Mouse (Mus musculus): ENCODE data around the gene Syt11. TPM values are rescaled to one million over a fixed set of nuclear protein-coding genes. Genes with fewer than 3 reads are reported as not detected.

The Syt11 gene
- total and polyA plus RNA-seq, 2 experiments, result 0.92 to 1.6 TPM

DNA sequence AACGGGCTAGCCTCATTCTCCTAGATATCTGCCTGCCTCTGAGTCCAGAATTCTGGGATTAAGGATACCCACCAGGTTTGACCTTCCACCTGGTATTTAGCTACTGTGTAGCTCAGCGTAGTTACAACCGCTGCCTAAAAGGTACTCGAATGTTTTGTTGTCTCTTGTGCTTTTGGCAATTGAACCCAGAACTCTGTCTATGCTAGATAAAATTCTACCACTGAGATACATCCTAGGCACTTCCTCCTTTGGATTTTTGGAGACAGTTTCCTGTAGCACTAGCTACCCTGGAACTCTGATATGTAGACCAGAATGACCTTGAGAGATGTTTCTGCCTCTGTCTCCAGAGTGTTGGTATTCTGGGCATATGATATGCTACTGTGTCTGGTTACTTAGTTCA lies 61.3 kb downstream of the Syt11 start:
- TF ChIP-seq POLR2A (IDR thresholded peaks at IDR 0.05; ENCODE audit: extremely low read depth, insufficient read depth, low read length), result no peak
- TF ChIP-seq CTCF (IDR thresholded peaks at IDR 0.05; ENCODE audit: low read depth, low read length), result no peak
- H3K27ac ChIP-seq (replicated peaks; ENCODE audit: insufficient read depth, low read depth, low read length), result no peak overlapping the region
- H3K4me1 ChIP-seq (ENCODE audit: control insufficient read depth, insufficient read depth, low read length), result peaks cover 9% of the 10 kb centered on the region
- no peaks in the 10 kb centered on the region for H3K27me3 ChIP-seq (ENCODE audit: control insufficient read depth, insufficient read depth, low read length)
- H3K36me3 ChIP-seq (ENCODE audit: control insufficient read depth, insufficient read depth, low read length), result peaks cover 40% of the 10 kb centered on the region
- no peaks in the 10 kb centered on the region for H3K79me2 ChIP-seq (ENCODE audit: control insufficient read depth, insufficient read depth, low read length)
- 90% methylated on average over 4 of the region's 4 CpGs for WGBS
- DNase-seq (ENCODE audit: extremely low read depth, low read depth, low spot score), result no peak
- no peak overlapping the region for H3K9ac ChIP-seq (ENCODE audit: low read depth, low read length)
- H3K4me3 ChIP-seq (ENCODE audit: insufficient read depth, low read depth, low read length), result no peak overlapping the region

- TF ChIP-seq CTCF (IDR thresholded peaks at IDR 0.05; ENCODE audit: low read depth, low read length), result no peak
- no peak for TF ChIP-seq POLR2A (IDR thresholded peaks at IDR 0.05; ENCODE audit: extremely low read depth, insufficient read depth, low read length)
- no peak overlapping the region for H3K4me3 ChIP-seq (ENCODE audit: insufficient read depth, low read depth, low read length)
- WGBS, result 73% methylated on average over 3 of the region's 3 CpGs
- no peaks in the 10 kb centered on the region for H3K27me3 ChIP-seq (ENCODE audit: control insufficient read depth, insufficient read depth, low read length)
- no peaks in the 10 kb centered on the region for H3K4me1 ChIP-seq (ENCODE audit: control insufficient read depth, insufficient read depth, low read length)
- no peak for DNase-seq (ENCODE audit: extremely low read depth, low read depth, low spot score)
- H3K79me2 ChIP-seq (ENCODE audit: control insufficient read depth, insufficient read depth, low read length), result peaks cover 3% of the 10 kb centered on the region; the same call in 1 of the 2 replicates
- no peak overlapping the region for H3K9ac ChIP-seq (ENCODE audit: low read depth, low read length)
- no peak overlapping the region for H3K27ac ChIP-seq (replicated peaks; ENCODE audit: insufficient read depth, low read depth, low read length)
- peaks cover 85% of the 10 kb centered on the region for H3K36me3 ChIP-seq (ENCODE audit: control insufficient read depth, insufficient read depth, low read length)
Observed at GRCm38 (mm10) chr3:88701222-88701621, 73.7 kb downstream of the Syt11 start.

DNA sequence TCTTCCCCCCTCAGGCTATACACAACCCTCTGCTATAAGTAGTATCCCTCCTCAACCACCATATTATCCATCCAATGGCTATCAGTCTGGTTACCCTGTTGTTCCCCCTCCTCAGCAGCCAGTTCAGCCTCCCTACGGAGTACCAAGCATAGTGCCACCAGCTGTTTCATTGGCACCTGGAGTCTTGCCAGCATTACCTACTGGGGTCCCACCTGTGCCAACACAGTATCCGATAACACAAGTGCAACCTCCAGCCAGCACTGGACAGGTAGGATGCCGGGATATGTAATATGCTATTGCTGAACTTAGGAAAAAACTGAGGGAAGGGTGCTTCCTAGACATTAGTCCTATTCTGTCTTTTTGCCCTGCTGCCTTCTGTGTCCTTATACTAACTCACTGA lies 74.7 kb downstream of the Syt11 start:
- no peak overlapping the region for H3K4me3 ChIP-seq (ENCODE audit: insufficient read depth, low read depth, low read length)
- no peak overlapping the region for H3K9ac ChIP-seq (ENCODE audit: low read depth, low read length)
- H3K36me3 ChIP-seq (ENCODE audit: control insufficient read depth, insufficient read depth, low read length), result peaks cover 87% of the 10 kb centered on the region
- WGBS, result 77% methylated on average over 3 of the region's 3 CpGs
- TF ChIP-seq POLR2A (IDR thresholded peaks at IDR 0.05; ENCODE audit: extremely low read depth, insufficient read depth, low read length) (no peak), CTCF (IDR thresholded peaks at IDR 0.05; ENCODE audit: low read depth, low read length) (no peak)
- no peak overlapping the region for H3K27ac ChIP-seq (replicated peaks; ENCODE audit: insufficient read depth, low read depth, low read length)
- no peaks in the 10 kb centered on the region for H3K27me3 ChIP-seq (ENCODE audit: control insufficient read depth, insufficient read depth, low read length)
- peaks cover 3% of the 10 kb centered on the region; the same call in 1 of the 2 replicates for H3K79me2 ChIP-seq (ENCODE audit: control insufficient read depth, insufficient read depth, low read length)
- no peak for DNase-seq (ENCODE audit: extremely low read depth, low read depth, low spot score)
- no peaks in the 10 kb centered on the region for H3K4me1 ChIP-seq (ENCODE audit: control insufficient read depth, insufficient read depth, low read length)

DNA sequence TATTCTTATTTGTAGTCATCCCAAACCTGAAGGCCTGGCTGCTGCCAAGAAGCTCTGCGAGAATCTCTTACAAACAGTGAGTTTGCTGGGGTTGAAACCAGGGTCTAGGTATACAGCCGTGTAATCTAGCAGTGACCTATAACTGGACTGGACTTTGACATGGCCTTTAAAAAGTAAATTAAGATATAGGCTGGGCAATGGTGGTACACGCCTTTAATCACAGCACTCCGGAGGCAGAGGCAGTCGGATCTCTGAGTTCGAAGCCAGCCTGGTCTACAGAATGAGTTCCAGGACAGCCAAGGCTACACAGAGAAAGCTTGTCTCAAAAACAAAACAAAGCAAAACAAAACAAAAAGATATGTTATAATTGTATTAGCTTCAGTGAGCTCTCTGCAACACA lies 76.1 kb downstream of the Syt11 start:
- H3K79me2 ChIP-seq (ENCODE audit: control insufficient read depth, insufficient read depth, low read length), result peaks cover 3% of the 10 kb centered on the region; the same call in 1 of the 2 replicates
- TF ChIP-seq CTCF (IDR thresholded peaks at IDR 0.05; ENCODE audit: low read depth, low read length) (no peak), POLR2A (IDR thresholded peaks at IDR 0.05; ENCODE audit: extremely low read depth, insufficient read depth, low read length) (no peak)

GRCm38 (mm10) chr3:88698051-88698450 lies 76.9 kb downstream of the Syt11 start:
- WGBS, result 100% methylated on average over 1 of the region's 1 CpGs
- no peak for DNase-seq (ENCODE audit: extremely low read depth, low read depth, low spot score)
- Histone ChIP-seq H3K4me1 (ENCODE audit: control insufficient read depth, insufficient read depth, low read length) (no peaks in the 10 kb centered on the region), H3K36me3 (ENCODE audit: control insufficient read depth, insufficient read depth, low read length) (peaks cover 90% of the 10 kb centered on the region), H3K27ac (replicated peaks; ENCODE audit: insufficient read depth, low read depth, low read length) (no peak overlapping the region), H3K9ac (ENCODE audit: low read depth, low read length) (no peak overlapping the region), H3K4me3 (ENCODE audit: insufficient read depth, low read depth, low read length) (no peak overlapping the region), H3K27me3 (ENCODE audit: control insufficient read depth, insufficient read depth, low read length) (no peaks in the 10 kb centered on the region), H3K79me2 (ENCODE audit: control insufficient read depth, insufficient read depth, low read length) (peaks cover 3% of the 10 kb centered on the region; the same call in 1 of the 2 replicates)
- TF ChIP-seq CTCF (IDR thresholded peaks at IDR 0.05; ENCODE audit: low read depth, low read length), result no peak
- TF ChIP-seq POLR2A (IDR thresholded peaks at IDR 0.05; ENCODE audit: extremely low read depth, insufficient read depth, low read length), result no peak

More for the DNA sequence above, 76.1 kb downstream of the Syt11 start:
- H3K9ac ChIP-seq (ENCODE audit: low read depth, low read length), result no peak overlapping the region
- peaks cover 90% of the 10 kb centered on the region for H3K36me3 ChIP-seq (ENCODE audit: control insufficient read depth, insufficient read depth, low read length)
- no peak for DNase-seq (ENCODE audit: extremely low read depth, low read depth, low spot score)
- H3K27me3 ChIP-seq (ENCODE audit: control insufficient read depth, insufficient read depth, low read length), result no peaks in the 10 kb centered on the region
- no peak overlapping the region for H3K4me3 ChIP-seq (ENCODE audit: insufficient read depth, low read depth, low read length)
- 90% methylated on average over 6 of the region's 6 CpGs for WGBS
- no peaks in the 10 kb centered on the region for H3K4me1 ChIP-seq (ENCODE audit: control insufficient read depth, insufficient read depth, low read length)
- no peak overlapping the region for H3K27ac ChIP-seq (replicated peaks; ENCODE audit: insufficient read depth, low read depth, low read length)

DNA sequence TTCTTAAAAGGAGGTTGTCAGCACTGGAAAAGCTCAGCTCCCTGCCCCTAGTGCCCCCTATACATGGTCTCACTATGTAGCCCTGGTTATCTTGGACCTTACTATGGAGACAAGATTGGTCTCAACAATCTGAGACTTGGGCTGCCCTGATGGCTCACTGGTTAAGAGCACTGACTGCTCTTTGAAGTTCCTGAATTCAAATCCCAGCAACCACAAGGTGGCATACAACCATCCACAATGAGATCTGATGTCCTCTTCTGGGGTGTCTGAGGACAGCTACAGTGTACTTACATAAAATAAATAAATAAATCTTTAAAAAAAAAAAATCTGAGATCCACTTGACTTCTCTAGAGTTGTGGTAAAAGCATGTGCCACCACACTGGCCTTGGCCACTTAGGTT lies 79.4 kb downstream of the Syt11 start:
- DNase-seq (ENCODE audit: extremely low read depth, low read depth, low spot score), result no peak
- Histone ChIP-seq H3K4me1 (ENCODE audit: control insufficient read depth, insufficient read depth, low read length) (no peaks in the 10 kb centered on the region), H3K27me3 (ENCODE audit: control insufficient read depth, insufficient read depth, low read length) (no peaks in the 10 kb centered on the region), H3K4me3 (ENCODE audit: insufficient read depth, low read depth, low read length) (no peak overlapping the region), H3K36me3 (ENCODE audit: control insufficient read depth, insufficient read depth, low read length) (peaks cover 90% of the 10 kb centered on the region), H3K27ac (replicated peaks; ENCODE audit: insufficient read depth, low read depth, low read length) (no peak overlapping the region), H3K79me2 (ENCODE audit: control insufficient read depth, insufficient read depth, low read length) (peaks cover 3% of the 10 kb centered on the region; the same call in 1 of the 2 replicates), H3K9ac (ENCODE audit: low read depth, low read length) (no peak overlapping the region)
- no peak for TF ChIP-seq POLR2A (IDR thresholded peaks at IDR 0.05; ENCODE audit: extremely low read depth, insufficient read depth, low read length)
- no peak for TF ChIP-seq CTCF (IDR thresholded peaks at IDR 0.05; ENCODE audit: low read depth, low read length)

Other genes starting within 250 kb of the Syt11 start
- under 0.01 TPM in 2 replicates for gene Mex3a, start 242.8 kb downstream of the Syt11 start, total RNA-seq (2014; rRNA removed)
- 0.02 and 0.04 TPM in 2 replicates for gene Mex3a, start 242.8 kb downstream of the Syt11 start, polyA plus RNA-seq (2012; rRNA removed)
- gene Rab25, start 226.9 kb downstream of the Syt11 start, total RNA-seq (2014; rRNA removed), result 0.18 and 0.20 TPM in 2 replicates
- gene Rab25, start 226.9 kb downstream of the Syt11 start, polyA plus RNA-seq (2012; rRNA removed), result 0.32 and 0.46 TPM in 2 replicates
- gene Lamtor2, start 222.1 kb downstream of the Syt11 start, total RNA-seq (2014; rRNA removed), result 104 and 125 TPM in 2 replicates
- gene Lamtor2, start 222.1 kb downstream of the Syt11 start, polyA plus RNA-seq (2012; rRNA removed), result 201 and 204 TPM in 2 replicates
- 8.3 and 14.2 TPM in 2 replicates for gene Ubqln4, start 221.4 kb downstream of the Syt11 start, total RNA-seq (2014; rRNA removed)
- gene Ubqln4, start 221.4 kb downstream of the Syt11 start, polyA plus RNA-seq (2012; rRNA removed), result 41.1 and 42.8 TPM in 2 replicates
- gene Ssr2, start 199.3 kb downstream of the Syt11 start, total RNA-seq (2014; rRNA removed), result 90.0 and 110 TPM in 2 replicates
- gene Ssr2, start 199.3 kb downstream of the Syt11 start, polyA plus RNA-seq (2012; rRNA removed), result 155 and 176 TPM in 2 replicates
- gene Arhgef2, start 169.2 kb downstream of the Syt11 start, total RNA-seq (2014; rRNA removed), result 2.7 and 3.6 TPM in 2 replicates
- 3.6 and 4.9 TPM in 2 replicates for gene Arhgef2, start 169.2 kb downstream of the Syt11 start, polyA plus RNA-seq (2012; rRNA removed)
- not detected in 2 replicates for gene Rxfp4, start 122.0 kb downstream of the Syt11 start, total RNA-seq (2014; rRNA removed)
- gene Rxfp4, start 122.0 kb downstream of the Syt11 start, polyA plus RNA-seq (2012; rRNA removed), result not detected in 2 replicates
- gene Khdc4, start 89.4 kb downstream of the Syt11 start, total RNA-seq (2014; rRNA removed), result 32.9 and 34.7 TPM in 2 replicates
- 23.8 and 39.7 TPM in 2 replicates for gene Khdc4, start 89.4 kb downstream of the Syt11 start, polyA plus RNA-seq (2012; rRNA removed)
- 18.0 and 19.9 TPM in 2 replicates for gene Rit1, start 58.3 kb downstream of the Syt11 start, total RNA-seq (2014; rRNA removed)
- gene Rit1, start 58.3 kb downstream of the Syt11 start, polyA plus RNA-seq (2012; rRNA removed), result 14.4 and 14.8 TPM in 2 replicates
- gene Gon4l, start 60.1 kb upstream of the Syt11 start, total RNA-seq (2014; rRNA removed), result 5.3 and 5.6 TPM in 2 replicates
- 4.2 and 4.9 TPM in 2 replicates for gene Gon4l, start 60.1 kb upstream of the Syt11 start, polyA plus RNA-seq (2012; rRNA removed)
- gene Msto1, start 138.8 kb upstream of the Syt11 start, total RNA-seq (2014; rRNA removed), result 5.6 and 7.4 TPM in 2 replicates
- gene Msto1, start 138.8 kb upstream of the Syt11 start, polyA plus RNA-seq (2012; rRNA removed), result 12.1 and 15.4 TPM in 2 replicates
- 11.8 and 14.4 TPM in 2 replicates for gene Ash1l, start 175.5 kb upstream of the Syt11 start, total RNA-seq (2014; rRNA removed)
- gene Ash1l, start 175.5 kb upstream of the Syt11 start, polyA plus RNA-seq (2012; rRNA removed), result 3.3 and 3.9 TPM in 2 replicates
- 50.6 and 66.8 TPM in 2 replicates for gene Dap3, start 176.0 kb upstream of the Syt11 start, total RNA-seq (2014; rRNA removed)
- 21.8 and 32.6 TPM in 2 replicates for gene Dap3, start 176.0 kb upstream of the Syt11 start, polyA plus RNA-seq (2012; rRNA removed)

All from liver, adult 2 months (tissue).